Mouse (Mus musculus): ENCODE results near the gene Oas1d.

Gene Oas1d

GRCm38 (mm10) chr5:120968799-120969198, 54.5 kb downstream of the Oas1d start:
- DNase-seq (ENCODE audit: low spot score in 2 of 2), result no peak

GRCm38 (mm10) chr5:120969703-120970102, 55.4 kb downstream of the Oas1d start:
- no peak for DNase-seq (ENCODE audit: low spot score in 2 of 2)

Measured in right cerebral cortex, postnatal 36 days (tissue).